Mouse (Mus musculus): ENCODE results near the gene Npas4.
"Not testable (repeated sequence)": the region's sequence is repeated elsewhere in the genome, so short reads cannot be mapped to it uniquely, and the experiment has no call there.

Gene Npas4

DNA sequence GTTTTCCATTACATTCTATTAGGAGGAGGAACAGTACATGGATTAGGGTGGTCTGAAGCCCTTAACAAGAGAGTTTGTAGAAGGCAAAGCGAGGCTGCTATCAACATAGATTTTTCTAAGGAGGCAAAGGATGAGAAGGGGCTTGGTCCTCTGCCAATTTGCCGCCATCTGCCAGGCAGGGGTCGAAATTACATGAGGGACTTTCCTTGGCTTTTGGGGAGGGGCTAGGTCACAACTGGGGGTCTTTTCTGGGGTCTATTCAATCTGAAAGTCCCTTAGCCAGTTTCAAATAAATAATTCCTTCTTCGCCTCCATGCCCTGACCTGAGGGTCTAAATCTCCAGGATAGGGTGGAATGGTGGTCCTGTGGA, at the start of gene Npas4:
Npas4 (minus strand) TSS at position 61 of the 370 bp plus-strand sequence.
- no peak for DNase-seq (ENCODE audit: low read depth)

DNA sequence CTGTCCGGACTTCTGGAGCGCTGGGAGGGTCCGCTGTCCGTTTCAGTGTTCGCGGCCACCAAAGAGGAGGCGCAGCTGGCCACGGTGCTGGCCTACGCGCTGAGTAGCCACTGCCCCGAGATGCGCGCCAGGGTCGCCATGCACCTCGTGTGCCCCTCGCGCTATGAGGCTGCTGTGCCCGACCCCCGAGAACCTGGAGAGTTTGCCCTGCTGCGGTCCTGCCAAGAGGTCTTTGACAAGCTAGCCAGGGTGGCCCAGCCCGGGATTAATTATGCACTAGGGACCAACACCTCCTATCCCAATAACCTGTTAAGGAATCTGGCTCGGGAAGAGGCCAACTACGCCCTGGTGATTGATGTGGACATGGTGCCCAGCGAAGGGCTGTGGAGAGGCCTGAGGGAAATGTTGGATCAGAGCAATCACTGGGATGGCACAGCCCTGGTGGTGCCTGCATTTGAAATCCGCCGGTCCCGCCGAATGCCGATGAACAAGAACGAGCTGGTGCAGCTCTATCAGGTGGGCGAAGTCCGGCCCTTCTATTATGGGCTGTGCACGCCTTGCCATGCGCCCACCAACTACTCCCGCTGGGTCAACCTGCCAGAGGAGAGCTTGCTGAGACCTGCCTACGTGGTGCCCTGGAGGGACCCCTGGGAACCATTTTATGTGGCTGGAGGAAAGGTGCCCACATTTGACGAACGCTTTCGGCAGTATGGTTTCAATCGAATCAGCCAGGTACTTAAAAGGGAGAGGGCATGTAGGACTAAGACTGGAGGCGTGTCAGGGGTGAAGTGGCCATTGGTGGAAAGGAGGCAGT, 49.4 kb upstream of the Npas4 start:
- DNase-seq (ENCODE audit: low read depth), result no peak

DNA sequence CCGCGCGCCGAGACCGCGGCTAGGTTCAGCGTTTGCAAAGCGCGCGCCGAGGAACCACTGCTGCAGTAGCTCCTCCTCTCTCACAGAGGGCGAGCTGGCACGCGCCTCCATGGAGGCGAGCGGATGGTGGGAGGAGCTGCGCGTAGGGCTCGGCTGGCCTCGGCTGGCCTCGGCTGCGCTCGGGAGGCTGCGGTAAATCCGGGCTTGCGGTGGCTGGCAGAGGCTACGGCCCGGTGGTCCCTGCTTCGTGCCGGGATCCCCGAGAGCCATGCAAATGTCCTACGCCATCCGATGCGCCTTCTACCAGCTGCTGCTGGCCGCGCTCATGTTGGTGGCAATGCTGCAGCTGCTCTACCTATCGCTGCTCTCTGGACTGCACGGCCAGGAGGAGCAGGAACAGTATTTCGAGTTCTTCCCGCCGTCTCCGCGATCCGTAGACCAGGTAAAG, 48.6 kb upstream of the Npas4 start, which contains the start of the genes B4gat1 and AC124502.3:
B4gat1 (plus strand) TSS at position 118 of the 448 bp plus-strand sequence.
AC124502.3 (plus strand) TSS at position 183 of the 448 bp plus-strand sequence.
- peak; percentile 77 for DNase-seq (ENCODE audit: low read depth)

DNA sequence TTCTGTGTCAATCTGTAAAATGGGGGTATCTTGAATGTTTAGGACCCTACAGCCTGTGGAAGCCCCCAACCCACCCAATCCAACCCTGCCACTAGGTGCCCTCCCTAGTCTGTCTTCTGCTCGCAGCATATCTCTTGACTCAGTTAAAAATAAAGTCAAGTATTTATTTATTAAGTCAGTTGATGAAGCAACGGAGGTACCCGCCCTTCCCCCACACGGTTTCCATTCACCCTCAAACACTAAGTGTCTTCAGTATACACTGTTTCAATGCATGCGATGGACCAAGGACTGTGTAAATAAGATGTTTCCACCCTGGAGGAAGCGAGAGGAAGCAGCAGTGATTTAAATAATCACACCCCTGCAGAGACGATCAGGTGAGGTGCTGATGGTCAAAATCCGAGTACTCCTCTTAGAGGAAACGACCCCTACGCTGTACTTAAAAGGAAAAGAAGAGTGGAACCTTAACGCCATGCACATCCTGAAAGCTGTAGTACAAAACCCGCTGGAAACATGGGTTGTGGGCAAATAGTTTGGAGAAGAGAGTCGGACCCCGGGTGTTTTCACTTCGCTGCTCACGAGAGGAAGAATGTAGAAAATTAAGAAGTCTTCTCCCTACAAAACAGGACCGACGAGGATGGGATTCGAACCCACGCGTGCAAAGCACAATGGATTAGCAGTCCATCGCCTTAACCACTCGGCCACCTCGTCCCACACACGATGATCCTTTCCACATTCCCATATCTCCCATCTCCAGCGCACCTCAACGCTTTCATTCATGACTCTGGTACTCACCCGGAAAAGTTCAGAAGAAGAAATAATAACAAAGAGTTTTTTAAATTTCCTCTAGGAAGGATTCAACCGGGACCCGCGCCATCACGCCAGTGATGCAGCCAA, 47.8 kb upstream of the Npas4 start:
- peak; percentile 50 for DNase-seq (ENCODE audit: low read depth)

DNA sequence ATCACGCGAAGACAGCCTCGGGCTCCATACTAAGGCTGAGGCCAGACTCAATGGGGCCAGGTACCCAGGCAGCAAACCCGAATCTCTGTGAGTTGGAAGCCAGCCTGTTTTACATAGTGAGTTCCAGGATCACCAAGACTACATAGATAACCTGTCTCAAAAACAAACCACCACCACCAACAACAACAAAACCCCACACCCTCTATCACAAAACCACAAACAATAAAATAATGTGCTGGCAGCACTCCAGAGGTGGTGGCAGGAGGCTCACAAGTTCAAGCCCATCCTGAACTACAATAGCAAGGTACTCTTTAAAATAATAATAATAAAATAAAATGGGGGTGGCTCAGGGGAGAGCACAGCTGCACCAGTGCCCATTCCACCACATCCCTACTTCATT, 46.5 kb upstream of the Npas4 start:
- no peak for DNase-seq (ENCODE audit: low read depth)

DNA sequence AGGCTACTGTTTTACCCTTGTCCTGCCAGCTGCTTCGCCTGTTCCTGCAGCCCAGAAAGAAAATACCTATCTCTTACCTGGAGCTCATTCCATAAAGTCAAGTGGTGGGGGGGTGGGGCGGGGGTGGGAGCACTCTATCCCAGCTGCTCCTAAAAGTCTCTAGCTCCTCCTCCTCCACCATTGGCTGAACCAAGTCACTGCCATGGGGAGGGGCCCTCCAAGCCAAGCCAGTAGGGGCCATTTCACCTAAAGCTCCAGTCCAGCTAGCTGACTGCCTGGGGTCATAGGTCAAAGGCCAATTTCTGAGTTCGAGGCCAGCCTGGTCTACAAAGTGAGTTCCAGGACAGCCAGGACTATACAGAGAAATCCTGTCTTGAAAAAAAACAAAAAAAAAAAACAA, 42.6 kb upstream of the Npas4 start:
- DNase-seq (ENCODE audit: low read depth), result no peak

DNA sequence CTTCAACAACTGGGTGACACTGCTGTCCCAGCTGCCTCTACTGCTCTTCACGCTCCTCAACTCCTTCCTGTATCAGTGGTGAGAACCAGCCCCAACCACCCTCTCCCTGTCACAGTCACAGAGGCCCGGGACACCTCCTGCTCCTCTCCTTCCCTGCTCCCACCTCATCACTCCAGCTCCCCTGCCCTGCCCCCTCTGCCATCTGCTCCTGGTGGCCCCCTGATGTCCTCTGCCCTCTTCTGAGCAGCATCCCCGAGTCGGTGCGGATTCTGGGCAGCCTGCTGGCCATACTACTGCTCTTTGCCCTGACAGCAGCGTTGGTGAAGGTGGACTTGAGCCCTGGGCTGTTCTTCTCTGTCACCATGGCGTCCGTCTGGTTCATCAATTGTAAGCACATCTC, 36.0 kb upstream of the Npas4 start:
- DNase-seq (ENCODE audit: low read depth), result no peak

DNA sequence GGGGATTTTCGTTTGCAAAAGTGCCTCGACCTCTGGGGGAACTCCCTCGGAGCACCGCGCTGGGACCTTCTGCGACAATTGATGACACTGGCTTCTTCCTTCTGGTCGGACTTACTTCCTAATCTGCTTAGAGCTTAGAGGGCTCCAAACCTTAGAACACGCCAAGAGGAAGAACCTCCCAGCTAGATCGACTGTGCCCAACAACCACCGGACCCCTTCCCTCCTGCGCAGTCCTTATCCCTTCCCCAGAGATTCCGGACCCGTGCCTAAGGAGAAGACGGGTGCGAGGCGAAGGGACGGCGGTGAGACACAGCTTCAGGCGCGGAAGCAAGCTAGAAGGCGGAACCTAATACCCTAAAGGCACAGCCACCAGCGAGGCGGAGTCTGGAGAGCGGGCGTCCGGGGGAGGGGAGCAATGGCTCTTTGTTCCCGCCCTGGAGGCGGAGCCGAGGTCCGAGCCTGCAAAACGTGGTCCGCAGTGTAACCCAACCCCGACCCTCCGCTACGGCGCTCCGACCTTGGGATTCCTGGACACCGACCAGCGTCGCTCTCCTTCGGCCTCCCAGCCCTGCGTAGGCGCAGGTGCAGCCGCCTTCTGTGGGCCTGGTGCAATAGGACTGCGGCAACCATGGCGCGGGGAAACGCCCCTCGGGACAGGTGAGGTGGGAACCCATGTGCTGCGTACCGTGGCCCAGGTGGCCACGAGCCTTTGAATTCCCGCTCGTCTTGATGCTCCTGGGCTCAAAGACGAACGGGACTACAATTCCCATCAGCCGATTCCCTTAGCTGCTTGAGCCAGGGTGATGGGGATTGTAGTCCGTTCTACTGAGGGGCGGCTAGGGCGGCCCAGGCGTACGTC, 33.7 kb upstream of the Npas4 start, which contains the start of gene Slc29a2:
Slc29a2 (plus strand) TSS at position 240 of the 859 bp plus-strand sequence.
- peak; percentile 84 for DNase-seq (ENCODE audit: low read depth)

DNA sequence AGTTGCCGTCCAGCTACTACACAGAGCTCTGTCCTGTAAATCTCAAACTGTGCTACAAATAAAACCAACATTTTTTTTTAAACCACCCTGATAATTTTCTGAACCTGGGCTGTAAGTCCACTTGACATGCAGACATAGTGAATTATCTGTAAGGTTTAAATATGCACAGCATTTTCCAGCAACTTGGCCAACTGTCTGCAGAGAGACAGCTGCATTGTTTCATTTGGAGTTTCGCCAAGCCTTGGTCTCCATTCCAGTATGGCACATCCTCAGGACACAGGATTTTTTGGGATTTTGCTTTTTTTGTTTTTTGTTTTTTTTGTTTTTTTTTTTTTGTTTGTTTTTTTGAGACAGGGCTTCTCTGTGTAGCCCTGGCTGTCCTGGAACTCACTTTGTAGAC, 31.3 kb upstream of the Npas4 start:
- DNase-seq (ENCODE audit: low read depth), result no peak

DNA sequence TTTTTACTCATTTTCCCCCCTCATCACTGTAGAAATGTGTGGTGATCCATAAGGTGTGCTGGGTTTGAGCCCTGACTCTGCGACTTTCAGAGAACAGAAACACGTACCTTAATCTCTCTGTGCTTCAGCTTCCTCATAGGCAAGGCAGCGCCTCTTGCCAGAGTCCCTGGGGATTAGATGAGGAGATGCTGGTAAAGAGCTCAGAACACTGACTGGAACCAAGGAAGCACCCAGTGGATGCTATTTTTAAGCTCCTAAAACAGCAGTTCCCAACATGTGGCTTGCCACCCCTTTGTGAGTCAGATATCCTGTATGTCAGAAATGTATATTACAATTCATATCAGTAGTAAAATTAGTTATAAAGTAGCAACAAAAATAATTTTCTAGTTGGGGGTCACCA, 28.1 kb upstream of the Npas4 start:
- no peak for DNase-seq (ENCODE audit: low read depth)

DNA sequence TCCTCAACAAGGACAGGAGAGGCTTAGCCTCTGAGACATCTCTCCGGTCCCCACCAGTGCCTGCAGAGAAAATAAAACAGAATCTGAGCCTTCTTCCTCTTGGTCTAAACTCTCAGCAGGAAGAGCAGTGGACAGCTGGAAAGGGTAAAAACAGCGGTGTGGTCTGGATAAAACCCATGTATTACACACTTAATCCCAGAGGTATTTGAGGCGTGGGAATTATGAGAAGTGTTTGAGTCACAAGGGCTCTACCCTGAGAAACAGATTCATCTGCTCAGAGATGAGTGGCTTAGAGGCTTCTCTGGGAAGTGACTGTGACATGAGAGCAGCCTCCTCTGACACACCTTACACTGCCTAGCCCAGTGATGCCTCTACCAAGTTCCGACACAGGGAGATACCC, 27.5 kb upstream of the Npas4 start:
- DNase-seq (ENCODE audit: low read depth), result no peak

DNA sequence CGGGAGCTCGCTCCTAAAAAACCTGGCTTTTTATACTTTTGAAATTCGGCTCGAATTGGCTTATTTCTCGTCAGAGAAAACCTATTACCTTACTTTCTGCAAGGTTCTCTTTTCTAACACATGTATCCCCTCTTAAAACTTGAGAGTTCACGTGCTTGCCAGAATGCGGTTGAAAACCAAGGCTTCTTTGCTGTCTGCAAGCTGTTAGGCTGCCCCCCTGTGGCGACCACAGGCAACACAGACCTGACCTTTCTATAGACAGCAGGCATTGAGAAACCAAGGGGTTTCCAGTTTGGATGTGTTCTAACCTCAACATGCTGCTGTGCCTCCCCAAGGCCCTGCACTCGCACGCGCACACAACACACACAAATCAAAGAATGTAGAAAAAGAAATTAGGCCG, 26.7 kb upstream of the Npas4 start:
- DNase-seq (ENCODE audit: low read depth), result peak; percentile 64

DNA sequence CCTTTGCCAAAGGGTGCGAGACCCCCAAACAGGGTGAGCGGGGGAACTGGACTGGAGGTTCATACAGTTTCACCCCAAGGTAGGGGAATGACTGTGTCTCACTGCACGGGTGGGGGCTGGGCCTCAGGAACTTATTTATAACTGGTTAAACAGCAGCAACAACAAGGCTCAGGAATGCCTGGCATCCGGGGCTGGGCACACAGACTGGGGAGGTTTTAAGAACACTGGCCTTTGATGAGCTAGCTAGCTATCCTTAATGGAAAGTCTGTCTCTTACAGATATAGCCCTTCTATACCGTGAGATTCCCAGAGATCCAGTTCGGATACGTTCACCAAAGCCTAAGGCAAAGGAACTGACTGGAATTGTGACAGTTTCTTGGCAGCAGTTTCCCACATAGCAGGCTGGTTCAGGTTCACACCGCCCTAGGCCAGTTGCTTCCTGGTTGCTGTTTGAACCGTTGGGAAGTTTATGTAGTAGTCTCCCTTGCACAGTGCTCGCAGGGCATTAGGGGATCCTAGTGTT, 26.2 kb upstream of the Npas4 start:
- DNase-seq (ENCODE audit: low read depth), result no peak

DNA sequence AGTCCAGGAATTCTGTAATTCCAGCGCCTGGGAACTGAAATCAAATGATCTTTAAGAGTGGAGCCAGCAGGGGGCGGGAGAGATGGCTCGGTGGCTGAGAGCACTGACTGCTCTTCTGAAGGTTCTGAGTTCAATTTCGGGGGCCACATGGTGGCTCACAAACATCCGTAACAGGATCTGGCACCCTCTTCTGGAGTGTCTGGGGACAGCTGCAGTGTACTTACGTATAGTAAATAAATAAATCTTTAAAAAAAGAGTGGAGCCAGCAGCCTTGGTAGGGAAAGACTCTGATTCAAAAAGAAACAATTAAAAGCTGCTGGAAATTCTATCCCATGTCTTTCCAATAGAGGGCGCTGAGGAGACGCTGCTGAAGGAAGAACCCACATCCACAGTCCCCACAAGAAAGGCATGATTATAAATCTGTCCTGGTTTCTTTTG, 24.9 kb upstream of the Npas4 start:
- no peak for DNase-seq (ENCODE audit: low read depth)

DNA sequence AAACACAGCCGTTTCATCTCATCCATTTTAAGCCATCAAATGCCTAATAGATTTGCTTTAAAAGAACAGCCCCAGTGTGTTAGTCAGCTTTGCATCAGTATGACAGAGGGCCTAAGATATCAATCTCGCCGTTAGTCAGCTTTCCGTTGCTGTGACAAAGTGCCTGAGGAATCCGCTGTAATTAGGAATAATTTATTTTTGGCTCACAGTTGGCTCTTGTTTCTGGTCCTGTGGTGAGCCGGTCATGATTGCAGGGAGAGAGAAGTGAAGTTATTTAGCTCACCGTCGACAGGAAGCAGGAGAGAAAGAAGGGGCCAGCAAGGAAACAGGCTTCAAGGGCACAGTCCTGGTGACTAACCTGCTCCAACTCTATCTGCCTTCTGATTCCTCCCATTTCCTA, 23.0 kb upstream of the Npas4 start:
- DNase-seq (ENCODE audit: low read depth), result no peak

DNA sequence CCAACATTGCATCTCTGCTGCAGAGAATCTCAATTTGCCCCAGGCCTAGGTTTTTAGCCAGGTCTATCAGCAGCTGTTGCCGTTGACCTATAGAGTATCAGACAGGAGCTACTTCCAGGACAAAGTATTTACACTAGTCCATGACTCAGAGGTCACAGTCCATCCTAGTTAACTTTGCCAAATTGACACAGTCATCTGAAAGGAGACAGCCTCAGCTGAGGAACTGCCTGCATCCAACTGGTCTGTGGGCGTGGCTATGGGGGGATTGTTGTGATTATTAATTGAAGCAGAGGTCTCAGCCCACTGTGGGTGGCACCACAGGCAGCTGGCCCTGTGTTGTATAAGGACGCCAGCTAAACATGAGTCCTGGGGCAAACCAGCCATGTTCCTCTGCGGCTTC, 14.8 kb upstream of the Npas4 start:
- no peak for DNase-seq (ENCODE audit: low read depth)

DNA sequence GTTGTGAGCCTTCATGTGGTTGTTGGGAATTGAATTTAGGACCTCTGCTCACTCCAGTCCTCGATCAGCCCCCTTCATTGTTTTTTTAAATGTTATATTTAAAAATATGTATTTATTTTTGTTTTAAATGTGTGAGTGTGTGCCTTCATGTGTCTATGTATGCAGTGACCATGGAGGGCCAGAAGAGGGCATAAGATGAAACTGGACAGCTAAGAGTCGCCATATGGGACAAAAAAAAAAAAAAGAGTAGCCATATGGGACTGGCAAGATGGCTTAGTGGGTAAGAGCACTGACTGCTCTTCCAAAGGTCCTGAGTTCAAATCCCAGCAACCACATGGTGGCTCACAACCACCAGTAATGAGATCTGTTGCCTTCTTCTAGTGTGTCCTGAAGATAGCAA, 13.5 kb upstream of the Npas4 start:
- not testable (repeated sequence) for DNase-seq (ENCODE audit: low read depth)

DNA sequence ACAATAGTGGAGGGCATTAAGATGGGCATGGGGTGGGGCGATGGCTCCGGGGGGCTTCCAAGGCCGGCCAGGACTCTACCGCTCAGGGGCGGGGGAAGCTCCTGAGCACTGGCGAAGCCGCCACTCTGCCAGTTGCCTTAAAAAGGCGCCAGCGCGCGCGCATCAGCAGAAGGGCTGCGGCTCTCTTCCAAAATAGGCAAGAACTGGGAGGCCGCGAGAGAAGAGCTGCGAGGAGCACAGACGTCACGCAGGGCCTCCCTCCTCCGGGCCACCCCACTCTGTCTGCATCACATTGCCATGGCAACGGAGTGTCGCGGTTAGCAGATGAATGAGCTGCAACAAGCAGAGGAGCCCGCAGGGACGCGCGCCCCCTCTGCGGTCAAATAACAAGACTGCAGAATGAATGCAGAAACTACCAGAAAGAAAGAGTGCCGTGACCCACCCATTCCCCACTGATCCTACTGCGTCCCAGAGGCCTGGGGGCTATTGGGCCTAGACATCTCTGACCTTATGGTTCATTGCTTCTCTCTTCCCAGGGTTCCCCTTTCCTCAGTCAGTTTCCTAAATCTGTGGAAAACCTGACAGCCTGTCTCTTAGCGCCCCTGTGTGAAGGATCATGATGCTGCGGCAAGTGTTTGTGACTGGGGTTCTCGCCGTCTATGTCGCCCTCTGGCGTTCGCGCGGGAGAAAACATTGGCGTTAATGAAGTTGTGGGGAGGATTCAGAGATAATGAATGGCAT, 11.7 kb upstream of the Npas4 start:
- peak; percentile 79 for DNase-seq (ENCODE audit: low read depth)

DNA sequence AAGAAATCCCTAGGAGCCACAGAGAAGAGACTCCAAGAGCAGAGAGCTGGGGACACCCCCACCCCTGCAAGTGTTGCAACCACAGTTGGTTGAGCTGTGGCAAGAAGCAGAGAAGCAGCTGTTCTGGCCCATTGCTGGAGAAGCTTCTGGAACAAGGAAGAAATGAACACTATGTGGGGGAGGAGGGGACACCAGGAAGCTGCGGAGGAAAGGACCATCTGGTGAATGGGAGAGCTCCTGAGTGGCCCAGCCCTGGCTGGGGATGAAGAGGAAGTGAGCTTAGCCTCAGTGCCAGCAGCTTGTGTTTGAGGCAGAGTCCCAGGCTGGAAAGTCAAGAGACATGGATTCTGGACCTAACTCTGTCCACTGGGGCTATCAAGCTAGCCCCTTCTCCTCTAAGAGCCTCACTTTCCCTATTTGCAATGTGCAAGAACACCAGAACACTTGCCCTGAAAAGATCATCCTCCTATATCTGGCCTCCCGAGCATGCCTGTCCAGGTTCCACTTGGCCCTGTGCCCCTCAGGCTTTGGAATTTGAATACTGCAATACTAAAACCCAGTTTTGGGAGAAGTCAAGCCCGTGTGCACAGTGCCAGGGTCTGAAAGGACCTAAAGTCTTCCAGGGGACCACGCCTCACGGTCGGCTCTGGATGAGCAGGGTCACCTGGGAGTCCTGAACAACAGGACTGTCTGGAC, 9.5 kb upstream of the Npas4 start:
- DNase-seq (ENCODE audit: low read depth), result no peak

DNA sequence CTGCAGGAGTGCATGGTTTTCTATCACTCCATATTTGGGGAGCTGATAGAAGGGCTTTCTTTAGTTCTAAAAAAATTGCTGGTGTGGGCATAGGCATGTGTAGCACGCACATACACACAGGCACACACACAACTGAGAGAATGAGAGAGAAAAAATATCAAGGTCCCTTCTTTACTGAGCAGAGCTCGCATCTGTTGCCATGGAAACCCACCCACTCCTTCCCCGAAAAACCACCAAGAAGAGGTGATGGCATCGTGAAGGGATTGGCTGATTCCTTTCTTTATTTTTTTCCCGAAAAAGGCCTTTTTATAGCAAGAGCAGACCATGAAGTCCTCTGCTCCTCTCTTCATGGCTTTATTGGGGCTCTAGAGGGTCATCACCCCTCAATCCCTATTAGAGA, 3.9 kb upstream of the Npas4 start:
- DNase-seq (ENCODE audit: low read depth), result no peak
